In genomic region chr14:103539796-103540195, GRCm38 (mm10) we compare ENCODE assay signal across 18 mouse cellular contexts. TPM values are rescaled to one million over a fixed set of nuclear protein-coding genes. Genes with fewer than 3 reads are reported as not detected.
DNase-seq lines count a peak whose midpoint lies in the region; ATAC-seq and TF ChIP-seq lines count a peak whose summit lies in the region.
"Had no signal": no experiment of that assay in that cellular context is flagged by ENCODE, and none has a peak within 500 bp of the region (broad histone marks: within the 10 kb centered on the region; RNA-seq: fewer than 3 reads in every experiment).

No protein-coding gene starts in this region.

- TF ChIP-seq POLR2A in thymus, adult 2 months (IDR thresholded peaks at IDR 0.05; ENCODE audit: control insufficient read depth, extremely low read depth, insufficient read depth, low read length, poor library complexity) = no peak

- DNase-seq in hindbrain, postnatal 0 days (ENCODE audit: low spot score) = no peak
- DNase-seq in thymus, adult 2 months = peak; percentile 7
- DNase-seq in thymus, adult 18-20 months = no peak
- peak; percentile 84 for DNase-seq in R1 (ENCODE audit: low read depth, low spot score)
- DNase-seq in thymus, postnatal 36 days = peak; percentile 7 to 9
- DNase-seq in gastrocnemius, postnatal 4 days (ENCODE audit: low spot score in 2 of 2) = no peak
- no peak for DNase-seq in right cerebral cortex, postnatal 14 days
- DNase-seq: adrenal gland, postnatal 10 days; cerebellum, adult 8-10 months; heart, adult 18-20 months; kidney, adult 11 months; lung, adult 2 months; right cerebral cortex, postnatal 4 days had no signal

- H3K4me2 ChIP-seq in hindbrain, postnatal 0 days (ENCODE audit: low read depth, low read length) = no peak overlapping the region
- H3K4me2 ChIP-seq in hindbrain, embryonic 12.5 days (replicated peaks) = no peak overlapping the region
- H3K4me2 ChIP-seq: forebrain, embryonic 13.5 days; heart, embryonic 15.5 days; neural tube, embryonic 13.5 days had no signal

- peak; percentile 38 for TF ChIP-seq CTCF in hindbrain, postnatal 0 days (IDR thresholded peaks at IDR 0.05; ENCODE audit: low read depth)
- no peak for TF ChIP-seq CTCF in thymus, adult 2 months (IDR thresholded peaks at IDR 0.05; ENCODE audit: borderline replicate concordance, control insufficient read depth, extremely low read depth, insufficient read depth, low read length, poor library complexity)

- ATAC-seq in hindbrain, postnatal 0 days = no peak
- no peak for ATAC-seq in hindbrain, embryonic 12.5 days (ENCODE audit: low FRiP score)
- ATAC-seq: forebrain, embryonic 13.5 days had no signal

- no peaks in the 10 kb centered on the region for H3K36me3 ChIP-seq in hindbrain, postnatal 0 days (ENCODE audit: insufficient read depth, low read length)
- H3K36me3 ChIP-seq in hindbrain, embryonic 12.5 days = no peaks in the 10 kb centered on the region
- H3K36me3 ChIP-seq in thymus, adult 2 months (ENCODE audit: control insufficient read depth, insufficient read depth, low read length) = no peaks in the 10 kb centered on the region
- H3K36me3 ChIP-seq: heart, embryonic 15.5 days; neural tube, embryonic 13.5 days had no signal

- H3K27me3 ChIP-seq in hindbrain, postnatal 0 days (ENCODE audit: insufficient read depth, low read length) = no peaks in the 10 kb centered on the region
- H3K27me3 ChIP-seq in hindbrain, embryonic 12.5 days = no peaks in the 10 kb centered on the region
- H3K27me3 ChIP-seq in thymus, adult 2 months (ENCODE audit: control insufficient read depth, insufficient read depth, low read length) = no peaks in the 10 kb centered on the region
- H3K27me3 ChIP-seq: forebrain, embryonic 13.5 days; heart, embryonic 15.5 days; megakaryocyte, embryonic 14.5 days; neural tube, embryonic 13.5 days had no signal

- H3K9ac ChIP-seq in hindbrain, postnatal 0 days (replicated peaks; ENCODE audit: low read length) = no peak overlapping the region
- no peak overlapping the region for H3K9ac ChIP-seq in hindbrain, embryonic 12.5 days
- H3K9ac ChIP-seq: forebrain, embryonic 13.5 days; heart, embryonic 15.5 days; neural tube, embryonic 13.5 days had no signal

- H3K4me1 ChIP-seq in hindbrain, postnatal 0 days (ENCODE audit: insufficient read depth, low read length) = no peaks in the 10 kb centered on the region
- peaks cover 8% of the 10 kb centered on the region; the same call in 1 of the 2 replicates for H3K4me1 ChIP-seq in hindbrain, embryonic 12.5 days
- H3K4me1 ChIP-seq in thymus, adult 2 months (replicated peaks; ENCODE audit: control insufficient read depth, insufficient read depth, low read length) = no peaks in the 10 kb centered on the region
- H3K4me1 ChIP-seq: forebrain, embryonic 13.5 days; heart, embryonic 15.5 days; megakaryocyte, embryonic 14.5 days; neural tube, embryonic 13.5 days had no signal

- H3K4me3 ChIP-seq in hindbrain, postnatal 0 days (ENCODE audit: low read length) = no peak overlapping the region
- no peak overlapping the region for H3K4me3 ChIP-seq in hindbrain, embryonic 12.5 days
- H3K4me3 ChIP-seq in thymus, adult 2 months (ENCODE audit: control insufficient read depth, insufficient read depth, low read length) = no peak overlapping the region
- H3K4me3 ChIP-seq: forebrain, embryonic 13.5 days; heart, embryonic 15.5 days; megakaryocyte, embryonic 14.5 days; neural tube, embryonic 13.5 days had no signal

- H3K9me3 ChIP-seq in hindbrain, postnatal 0 days (ENCODE audit: low read length) = no peaks in the 10 kb centered on the region
- H3K9me3 ChIP-seq in hindbrain, embryonic 12.5 days (replicated peaks) = no peaks in the 10 kb centered on the region
- H3K9me3 ChIP-seq: forebrain, embryonic 13.5 days; heart, embryonic 15.5 days; megakaryocyte, embryonic 14.5 days; neural tube, embryonic 13.5 days had no signal

- WGBS in hindbrain, postnatal 0 days = 62% methylated on average over 4 of the region's 4 CpGs
- 65% methylated on average over 4 of the region's 4 CpGs for WGBS in hindbrain, embryonic 12.5 days
- WGBS in thymus, adult 2 months = 71% methylated on average over 4 of the region's 4 CpGs

- no peak overlapping the region for H3K27ac ChIP-seq in hindbrain, postnatal 0 days
- no peak overlapping the region for H3K27ac ChIP-seq in hindbrain, embryonic 12.5 days
- H3K27ac ChIP-seq in thymus, adult 2 months (ENCODE audit: control insufficient read depth, insufficient read depth, low read length) = no peak overlapping the region
- H3K27ac ChIP-seq: forebrain, embryonic 13.5 days; heart, embryonic 15.5 days; neural tube, embryonic 13.5 days had no signal

RNA-seq across cellular contexts. Expression of gene Scel, which starts 26.7 kb away (rescaled TPM):
- total RNA-seq in hindbrain, postnatal 0 days (2014; rRNA removed) = 0.14 and 0.42 TPM in 2 replicates
- 0.35 and 0.44 TPM in 2 replicates for polyA plus RNA-seq in hindbrain, postnatal 0 days (2015; fragmentation: Nextera tagmentation; extraction: Ambion mirVana)
- 0.12 and 0.21 TPM in 2 replicates for polyA plus RNA-seq in hindbrain, embryonic 12.5 days (2016; fragmentation: Nextera tagmentation; extraction: Ambion mirVana)
- polyA plus RNA-seq in thymus, adult 2 months (2012; rRNA removed) = 0.07 and 0.10 TPM in 2 replicates
- total RNA-seq in gastrocnemius, postnatal 4 days (2021) = under 1 TPM in 1 of 2 experiments, not detected in 1; 0.10 TPM
- total RNA-seq: adrenal gland, postnatal 10 days had no signal

Comparison
In these comparisons a context has a peak if more than half of its experiments do, and no peak if none do; other contexts are left out.
1. DNase-seq: peak in thymus, adult 2 months (single experiment), R1 (single experiment) and thymus, postnatal 36 days (2 of 2); none in hindbrain, postnatal 0 days (single experiment), thymus, adult 18-20 months (0 of 2), gastrocnemius, postnatal 4 days (0 of 2) and right cerebral cortex, postnatal 14 days (single experiment).